Mouse (Mus musculus) MEL (cell line): ENCODE measurements at regions not wholly inside any gene's neighbourhood (a gene's known extent, or its start where the extent isn't known, plus 50 kb on each side); places are given as distances from the start of the nearest gene placed in this dataset.

ENCODE experiments used
- BHLHE40 ChIP-seq: IDR thresholded peaks from 2 replicates; pipeline ENCODE4 v1.6.1; 2012; ENCODE audit warnings: low read depth, mild to moderate bottlenecking, inconsistent platforms, low read length, improper control_type of control experiment, borderline replicate concordance
- CHD2 ChIP-seq: IDR thresholded peaks from 2 replicates; pipeline ENCODE4 v1.6.1; 2011; ENCODE audit warnings: low read length, improper control_type of control experiment
- CTCF ChIP-seq, 3 experiments: IDR thresholded peaks in 2 of 3; conservative IDR thresholded peaks in 1 of 3; 2 replicates each; pipeline ENCODE4 v1.5.1; 2011 to 2012; ENCODE audit warnings: low read length in 3 of 3, low read depth in 2 of 3, mild to moderate bottlenecking in 2 of 3, improper control_type of control experiment in 1 of 3, inconsistent platforms in 1 of 3, mixed read lengths in 1 of 3, moderate library complexity in 1 of 3; ENCODE audit not compliant: control insufficient read depth in 1 of 3, insufficient read depth in 1 of 3, poor library complexity in 1 of 3, severe bottlenecking in 1 of 3
- MYB ChIP-seq: IDR thresholded peaks from 2 replicates; pipeline ENCODE4 v1.6.1; 2011; ENCODE audit warnings: mild to moderate bottlenecking, low read depth, low read length, improper control_type of control experiment
- MYC ChIP-seq: IDR thresholded peaks from 2 replicates; pipeline ENCODE4 v1.6.1; 2011; ENCODE audit warnings: low read depth, mild to moderate bottlenecking, low read length, improper control_type of control experiment, moderate library complexity
- POLR2A ChIP-seq, 2 experiments: IDR thresholded peaks; 2 replicates each; pipeline ENCODE4 v1.6.1; 2011 to 2012; ENCODE audit warnings: low read length in 2 of 2, mild to moderate bottlenecking in 2 of 2, control low read depth in 1 of 2, improper control_type of control experiment in 1 of 2, low read depth in 1 of 2, moderate library complexity in 1 of 2; ENCODE audit not compliant: control insufficient read depth in 1 of 2, insufficient read depth in 1 of 2, poor library complexity in 1 of 2
- POLR2AphosphoS2 ChIP-seq: IDR thresholded peaks from 2 replicates; pipeline ENCODE4 v1.6.1; 2011; ENCODE audit warnings: low read length, improper control_type of control experiment

- TF ChIP-seq POLR2A (IDR thresholded peaks at IDR 0.05; ENCODE audit: control insufficient read depth in 1 of 2, insufficient read depth in 1 of 2, low read depth in 1 of 2, low read length in 2 of 2, poor library complexity in 1 of 2) (no peak), MYC (no peak), CHD2 (no peak), CTCF (IDR thresholded peaks at IDR 0.05 in 2 of 3, conservative IDR thresholded peaks at IDR 0.05 in 1 of 3; ENCODE audit: control insufficient read depth in 1 of 3, insufficient read depth in 1 of 3, low read depth in 2 of 3, low read length in 3 of 3, poor library complexity in 1 of 3, severe bottlenecking in 1 of 3) (no peak), BHLHE40 (no peak), MYB (no peak), POLR2AphosphoS2 (no peak)
Observed at GRCm38 (mm10) chr5:91722982-91723381, 205.6 kb downstream of the Parm1 start.
